Mouse (Mus musculus) lung, adult 18-20 months (tissue): ENCODE measurements around the gene Masp1.
A peak's percentile ranks its signal among the peaks of the same experiment; 100 is the strongest.

ENCODE experiments used
- DNase-seq, 2 experiments: peaks; one replicate each; pipeline ENCODE4 v3.0.0; 2022; ENCODE audit warnings: mixed read lengths in 2 of 2

Gene Masp1

DNA sequence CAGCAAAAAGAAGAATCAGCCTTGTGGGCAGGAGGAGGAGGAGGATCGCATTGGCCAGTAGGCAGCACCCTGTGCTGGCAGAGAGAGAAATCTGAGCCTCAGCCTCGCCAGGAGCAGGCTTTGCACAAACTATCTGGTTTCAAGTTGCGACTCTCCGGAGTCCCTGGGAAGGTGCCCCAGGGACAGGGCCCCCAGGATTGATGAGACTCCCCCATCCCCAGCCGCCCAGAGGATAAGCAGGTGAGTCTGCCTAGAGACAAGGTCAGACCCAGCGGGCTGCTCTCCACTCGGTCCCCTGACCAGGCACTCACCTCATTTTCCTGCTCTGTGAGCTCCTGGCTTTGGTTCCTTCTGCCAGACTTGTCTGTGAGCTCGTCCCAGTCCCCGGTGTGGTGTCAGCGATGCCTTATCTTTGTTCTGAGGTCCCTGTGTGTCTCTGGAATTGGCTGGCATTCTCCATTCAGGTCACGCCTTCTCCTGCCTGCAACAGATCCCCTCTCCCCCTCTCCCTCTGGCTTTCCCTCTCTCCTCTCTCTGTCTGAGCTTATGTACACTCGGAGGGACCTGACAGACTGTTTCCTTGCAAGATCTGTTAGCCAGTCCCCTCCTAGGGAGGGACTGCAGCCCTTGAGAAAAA is at the start of gene Masp1, which contains the start of gene Rtp4:
TSS of gene Masp1 (minus strand) at position 581 of the 637 bp plus-strand sequence.
TSS of gene Rtp4 (plus strand) at position 57 of the 637 bp plus-strand sequence.
- DNase-seq, result no peak

DNA sequence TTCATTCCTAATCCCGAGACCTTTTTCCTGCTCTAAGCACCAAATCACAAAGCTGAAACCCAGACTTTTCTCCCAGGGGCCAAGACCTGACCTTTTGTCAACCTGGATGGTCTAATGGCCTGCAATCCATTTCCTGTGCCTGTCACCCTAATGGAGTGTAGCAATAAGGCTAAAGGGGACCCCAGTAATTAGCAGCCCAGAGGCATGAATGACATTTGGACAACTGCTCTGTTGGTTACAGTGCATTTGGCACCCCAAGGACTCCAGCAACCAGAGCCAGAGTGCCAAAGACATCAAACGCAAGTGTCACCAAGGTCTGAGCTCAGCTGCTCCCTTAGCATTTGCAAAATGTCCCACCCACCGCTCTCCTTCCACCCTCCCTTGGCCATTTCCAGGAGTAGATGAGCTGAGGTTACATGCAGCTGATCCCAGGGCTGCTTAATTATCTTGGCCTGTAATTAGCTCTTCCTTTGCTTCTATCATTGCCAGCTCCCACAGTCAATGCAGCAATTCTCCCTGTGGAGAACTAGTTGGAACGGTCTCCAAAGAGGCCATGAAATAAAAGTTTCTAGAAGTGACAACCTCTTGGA is 47.8 kb upstream of the Masp1 start:
- no peak for DNase-seq

DNA sequence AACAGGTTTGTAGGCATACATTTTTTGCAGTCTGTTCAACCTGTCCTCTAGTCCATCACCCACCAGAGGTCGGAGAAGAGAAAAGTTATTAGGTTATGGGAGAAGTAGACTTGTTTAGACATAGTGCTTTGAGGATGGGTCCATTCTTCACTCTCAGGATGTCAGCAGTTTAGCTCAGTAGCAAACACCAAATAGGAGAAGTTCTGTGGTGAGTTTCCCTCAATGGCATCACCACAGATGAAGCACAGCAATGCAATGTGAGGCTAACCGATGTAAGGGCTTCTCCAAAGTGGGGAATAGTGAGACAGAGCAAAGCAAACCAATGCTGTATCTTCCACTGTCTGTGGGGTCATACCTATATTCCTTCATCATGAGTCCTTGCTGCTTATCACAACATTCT is 37.1 kb upstream of the Masp1 start:
- DNase-seq, result no peak

DNA sequence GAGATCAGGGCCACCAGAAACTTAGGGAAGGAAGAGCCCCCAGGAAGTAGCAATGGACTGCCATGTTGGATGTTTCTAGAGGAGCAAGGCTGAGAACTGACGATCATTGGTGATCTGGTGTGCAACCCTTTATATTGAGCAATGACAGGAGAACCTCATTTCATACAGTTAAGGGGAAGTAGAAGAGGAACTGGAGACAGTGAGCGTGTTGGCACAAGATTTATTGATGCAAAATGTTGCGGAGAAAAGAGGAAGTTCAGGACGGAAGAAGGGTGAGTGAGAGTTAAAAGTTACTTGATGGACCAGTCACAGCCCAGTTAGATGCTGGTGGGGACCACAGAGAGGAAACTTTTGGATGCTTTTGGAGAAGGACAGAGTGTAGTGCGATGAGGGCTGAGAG is 36.6 kb upstream of the Masp1 start:
- DNase-seq, result peak in 1 of 2 experiments; percentile 2

DNA sequence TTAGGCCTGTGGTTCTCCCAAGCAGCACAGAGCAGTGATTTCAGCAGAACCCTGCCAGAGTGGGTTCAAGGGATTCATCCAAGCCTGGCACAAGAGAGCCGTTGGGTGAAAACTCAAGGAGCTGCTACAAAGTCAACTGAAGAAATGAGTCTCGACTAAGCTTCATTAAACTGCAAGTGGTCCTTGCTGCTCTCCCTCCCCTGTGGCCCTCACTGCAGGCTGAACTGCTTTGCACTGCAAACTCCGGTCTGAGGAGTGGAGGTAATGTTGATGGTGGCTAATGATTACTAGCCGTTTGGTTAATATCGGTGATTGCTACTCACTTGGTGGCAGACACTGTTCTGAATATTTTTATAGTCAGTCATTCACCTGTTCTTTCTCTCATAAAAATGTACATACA is 34.1 kb upstream of the Masp1 start:
- no peak for DNase-seq

DNA sequence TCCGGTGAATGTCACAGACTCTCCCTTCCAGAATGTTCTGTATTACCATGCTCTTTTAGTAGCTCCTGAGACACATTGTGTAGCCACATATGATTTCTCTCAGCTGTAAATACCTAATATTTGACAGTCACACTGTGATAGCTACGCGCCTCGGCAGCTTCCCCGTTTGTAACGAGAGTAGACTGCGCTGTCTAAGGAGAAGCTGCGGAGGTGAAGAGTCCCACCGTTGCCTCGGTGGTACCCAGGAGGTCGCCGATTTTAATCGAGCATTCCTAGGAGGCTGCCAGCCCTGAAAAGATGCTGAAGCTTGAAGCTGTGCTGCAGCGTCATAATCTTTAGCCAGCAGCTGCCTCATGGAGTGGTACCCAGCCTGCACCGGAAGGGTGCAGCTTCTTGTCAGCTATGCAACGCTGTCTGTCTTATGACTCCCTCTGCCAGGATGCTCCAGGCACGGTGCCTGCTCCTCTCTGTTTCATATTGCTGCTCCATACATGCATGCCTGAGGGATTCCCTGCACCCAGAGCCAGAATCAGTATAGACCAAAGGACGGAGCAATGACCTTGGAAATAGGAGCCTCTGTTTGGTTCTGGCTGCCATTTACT is 30.5 kb upstream of the Masp1 start:
- DNase-seq, result no peak

DNA sequence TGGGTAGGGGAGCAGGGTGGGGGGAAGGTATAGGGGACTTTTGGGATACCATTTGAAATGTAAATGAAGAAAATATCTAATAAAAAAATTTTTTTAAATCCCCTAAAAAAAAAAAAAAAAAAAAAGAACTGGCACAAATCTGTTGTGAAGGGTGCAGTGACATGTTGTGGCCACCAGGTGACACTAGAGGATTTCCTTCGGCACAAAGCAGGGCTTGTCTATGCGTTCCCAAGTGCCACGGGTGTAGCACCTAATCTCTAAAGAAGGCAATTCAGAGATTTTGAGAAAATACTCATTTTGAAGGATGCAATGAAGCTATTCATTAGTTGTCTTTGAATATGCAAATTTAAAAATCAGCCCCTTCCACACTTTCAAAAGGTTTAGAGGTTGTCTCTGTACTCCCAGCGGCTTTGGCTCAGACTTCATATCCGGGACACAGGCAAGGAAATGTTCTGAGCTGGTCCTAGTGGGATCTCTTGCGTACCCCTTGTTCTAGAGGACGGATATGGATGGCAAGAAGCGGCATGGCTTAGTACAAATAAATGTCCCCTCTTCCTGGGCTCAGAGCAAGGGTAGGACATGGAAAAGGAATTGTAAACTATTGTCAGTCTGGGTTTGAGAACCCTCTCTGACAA is 29.8 kb upstream of the Masp1 start:
- peak; percentile 54 to 55 for DNase-seq

DNA sequence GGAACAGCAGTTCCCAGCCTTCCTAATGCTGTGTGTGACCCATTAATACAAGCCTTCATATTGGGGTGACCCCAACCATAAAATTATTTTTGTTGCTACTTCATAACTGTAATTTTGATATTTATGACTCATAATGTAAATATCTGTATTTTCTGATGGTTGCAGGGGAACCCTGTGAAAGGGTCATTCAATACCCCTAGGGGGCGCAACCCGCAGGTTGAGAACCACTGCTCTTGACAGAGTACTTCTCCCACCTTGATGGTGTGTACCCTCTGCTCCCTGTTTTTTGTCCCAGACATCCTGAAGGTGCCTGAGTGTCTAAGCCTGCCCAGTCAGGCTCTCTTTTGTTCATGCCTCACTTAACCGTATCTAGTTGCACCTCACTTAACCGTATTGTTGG is 27.2 kb upstream of the Masp1 start:
- no peak for DNase-seq

DNA sequence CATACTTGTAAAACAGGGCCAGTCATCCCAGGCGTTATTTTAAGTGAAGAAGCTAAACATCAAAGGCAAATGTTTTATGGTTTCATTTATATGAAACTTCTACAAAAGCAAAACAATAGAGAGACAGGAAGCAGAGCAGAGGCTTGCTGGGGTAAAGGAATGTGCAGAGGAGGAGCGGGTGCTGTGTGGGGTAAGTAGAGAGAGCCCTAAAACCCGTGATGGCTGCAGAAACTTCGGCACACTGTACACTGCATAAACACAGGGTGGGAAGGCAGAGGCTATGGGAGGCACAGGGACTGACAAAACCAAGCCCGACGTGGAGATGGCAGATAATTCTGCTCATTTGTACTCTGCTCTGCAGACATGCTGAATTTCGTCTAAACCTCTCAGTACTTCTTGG is 23.7 kb upstream of the Masp1 start:
- no peak for DNase-seq

DNA sequence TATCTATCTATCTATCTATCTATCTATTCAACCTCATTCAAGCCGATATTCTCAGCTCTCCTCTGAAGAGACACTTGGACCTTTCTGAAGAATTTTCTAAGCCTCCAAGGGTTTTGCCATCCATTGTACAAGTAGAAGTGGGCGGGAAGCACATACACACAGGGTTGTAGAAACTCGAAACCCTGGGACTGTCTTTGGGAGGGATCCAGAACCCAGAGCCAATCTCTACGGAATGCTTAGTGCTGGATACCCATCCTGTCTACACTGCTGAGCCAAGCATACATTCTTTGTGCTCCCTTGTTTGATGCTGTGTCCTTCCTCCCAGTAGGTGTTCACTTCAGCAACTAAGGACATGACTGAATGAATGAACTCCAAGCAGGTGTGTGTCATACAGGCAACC is 22.3 kb upstream of the Masp1 start:
- no peak for DNase-seq

DNA sequence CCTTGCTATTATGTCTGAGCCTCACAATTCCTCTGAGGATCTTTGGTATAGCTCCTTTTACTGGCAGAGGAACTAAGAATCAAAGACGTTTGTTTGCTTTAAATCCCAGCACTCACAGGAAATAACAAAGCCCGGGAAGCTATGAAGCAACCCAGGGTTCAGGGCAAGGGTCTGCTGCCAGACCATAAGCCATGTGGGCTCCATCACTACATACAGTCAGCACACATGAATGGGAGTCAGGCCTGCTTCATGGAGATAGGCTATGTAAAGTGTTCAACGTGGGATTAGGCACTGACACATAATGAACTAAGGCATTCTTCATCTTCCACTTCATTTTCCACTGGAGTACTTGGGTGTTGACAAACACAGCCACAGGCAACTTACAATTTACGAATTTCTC is 20.4 kb upstream of the Masp1 start:
- no peak for DNase-seq

DNA sequence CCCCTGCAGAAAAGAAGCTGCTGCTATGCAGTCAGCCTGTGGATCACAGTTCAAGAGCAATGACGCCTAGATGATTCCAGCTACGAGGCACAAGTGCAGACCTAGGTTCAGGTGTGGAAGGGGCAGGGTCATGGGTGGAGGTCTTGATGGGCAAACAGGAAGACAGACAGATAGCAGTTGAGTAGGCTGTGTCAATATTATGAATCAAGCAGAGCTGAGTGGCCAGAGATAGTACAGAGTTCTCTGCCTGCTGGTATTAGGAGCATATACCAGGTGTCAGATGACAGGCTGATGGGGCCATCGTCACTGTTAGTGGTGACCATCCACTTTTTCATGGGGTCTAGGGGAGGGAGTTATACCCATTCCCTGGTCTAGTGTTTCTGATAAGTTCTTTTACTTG is 13.1 kb upstream of the Masp1 start:
- no peak for DNase-seq

DNA sequence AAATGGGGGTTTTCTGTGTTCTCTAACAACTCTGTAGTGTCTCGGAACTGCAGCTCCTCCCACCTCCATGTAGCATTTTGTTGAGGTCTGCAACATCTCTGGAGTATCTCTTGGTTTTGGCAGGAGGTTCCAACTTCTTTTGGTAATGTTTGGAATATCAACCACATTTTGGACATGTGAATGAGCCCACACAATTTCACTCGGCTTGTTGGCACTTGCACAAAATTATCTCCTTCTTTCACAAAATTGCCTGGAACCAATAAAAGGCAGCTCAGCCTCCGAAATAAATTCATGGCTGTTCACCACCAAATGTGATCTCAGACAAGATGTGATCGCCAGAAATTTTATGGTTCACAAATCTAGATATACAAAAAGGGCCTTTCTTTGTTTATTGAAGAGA is 8.6 kb upstream of the Masp1 start:
- no peak for DNase-seq

DNA sequence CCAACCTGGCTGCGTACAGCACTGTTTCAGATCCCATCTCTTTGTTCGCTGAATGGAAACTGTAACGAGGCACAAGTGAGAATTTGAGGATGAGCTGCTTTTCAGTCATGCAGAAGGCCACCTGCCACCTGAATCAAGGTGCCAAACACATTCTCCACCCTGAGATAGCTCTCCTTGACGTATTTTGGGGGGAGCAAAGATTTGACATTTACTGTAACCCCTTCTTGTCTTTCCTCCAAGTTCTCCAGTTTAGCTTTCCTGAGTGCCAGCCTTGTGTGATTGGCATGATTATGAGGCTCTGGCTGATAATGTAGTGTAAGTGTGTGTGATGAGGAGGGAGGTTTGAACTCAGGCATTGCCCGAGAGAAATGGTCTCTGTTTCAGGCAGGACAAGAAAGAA is 1.5 kb upstream of the Masp1 start:
- no peak for DNase-seq

DNA sequence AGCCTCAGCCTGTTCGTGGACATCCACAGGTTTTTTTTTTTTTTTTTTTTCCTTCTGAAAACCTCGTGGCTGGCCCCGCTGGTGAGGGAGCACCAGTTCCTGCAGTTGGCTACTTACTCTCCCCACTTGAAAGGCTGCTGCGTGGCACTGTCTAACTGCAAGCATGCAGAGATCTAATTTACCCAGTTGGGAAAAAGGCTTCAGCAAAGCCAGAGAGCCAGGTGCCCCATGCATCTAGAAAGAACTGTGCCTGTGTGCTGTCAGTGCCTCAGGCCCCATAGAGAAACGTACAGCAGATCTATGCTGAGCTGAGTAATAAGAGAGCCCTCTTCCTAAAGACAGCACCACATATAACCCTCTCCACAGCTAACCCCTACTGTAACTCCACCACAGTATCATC is 477 bp upstream of the Masp1 start:
- DNase-seq, result no peak

DNA sequence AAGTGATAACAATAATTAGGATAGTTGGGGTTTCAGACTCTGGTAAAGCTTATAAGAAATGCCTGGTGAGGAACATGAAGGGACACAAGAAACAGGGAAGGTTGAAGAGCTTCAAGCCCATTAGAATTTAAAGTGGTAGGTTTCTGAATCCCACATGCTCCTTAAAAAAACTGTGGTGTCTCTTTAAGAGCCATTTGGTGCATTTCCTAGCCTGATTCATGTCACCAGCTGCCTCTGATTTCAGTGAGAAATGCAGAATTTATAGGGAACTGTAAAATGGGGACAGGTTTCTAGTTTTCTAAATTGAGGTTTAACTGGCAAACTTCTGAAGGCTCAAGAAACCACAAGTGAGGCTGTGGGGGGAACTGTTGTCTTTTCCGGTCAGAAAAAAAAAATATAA is 844 bp downstream of the Masp1 start:
- DNase-seq, result no peak

DNA sequence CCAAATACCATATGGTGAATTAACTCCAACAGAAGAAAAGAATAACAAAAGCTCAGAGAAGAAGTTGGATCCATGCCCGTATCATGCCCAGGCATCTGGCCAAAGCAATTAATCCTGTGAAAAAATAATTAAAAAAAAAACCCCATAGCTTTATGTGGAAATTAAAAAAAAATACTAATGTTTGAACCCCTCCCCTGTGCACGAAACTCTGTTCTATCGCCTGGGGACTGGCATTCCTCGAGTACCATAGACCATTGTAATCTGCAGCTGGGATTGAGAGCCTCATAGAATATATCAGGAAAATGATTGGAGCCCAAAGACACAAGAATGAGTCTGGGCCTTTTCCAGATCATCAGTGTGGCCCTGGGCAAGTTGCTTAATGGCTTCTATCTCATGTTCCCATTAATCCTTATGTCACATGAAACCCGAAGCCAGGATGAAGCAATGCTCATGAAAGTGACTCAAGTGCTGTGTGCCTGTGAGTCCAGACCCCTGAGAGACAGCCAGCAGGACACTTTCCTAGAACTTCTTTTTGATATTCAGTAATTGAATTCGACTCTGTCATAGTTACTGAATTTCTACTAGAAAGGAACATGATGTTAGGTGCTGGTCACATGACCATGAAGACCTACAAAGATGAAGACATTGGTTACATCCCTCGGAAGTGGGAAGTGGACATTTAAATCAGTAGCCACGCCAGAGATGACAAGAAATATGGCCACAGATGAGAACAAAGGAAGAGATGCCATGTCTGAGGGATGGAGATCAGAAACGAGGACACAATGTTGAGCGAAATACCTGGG is 1.8 kb downstream of the Masp1 start:
- DNase-seq, result peak in 1 of 2 experiments; percentile 20

DNA sequence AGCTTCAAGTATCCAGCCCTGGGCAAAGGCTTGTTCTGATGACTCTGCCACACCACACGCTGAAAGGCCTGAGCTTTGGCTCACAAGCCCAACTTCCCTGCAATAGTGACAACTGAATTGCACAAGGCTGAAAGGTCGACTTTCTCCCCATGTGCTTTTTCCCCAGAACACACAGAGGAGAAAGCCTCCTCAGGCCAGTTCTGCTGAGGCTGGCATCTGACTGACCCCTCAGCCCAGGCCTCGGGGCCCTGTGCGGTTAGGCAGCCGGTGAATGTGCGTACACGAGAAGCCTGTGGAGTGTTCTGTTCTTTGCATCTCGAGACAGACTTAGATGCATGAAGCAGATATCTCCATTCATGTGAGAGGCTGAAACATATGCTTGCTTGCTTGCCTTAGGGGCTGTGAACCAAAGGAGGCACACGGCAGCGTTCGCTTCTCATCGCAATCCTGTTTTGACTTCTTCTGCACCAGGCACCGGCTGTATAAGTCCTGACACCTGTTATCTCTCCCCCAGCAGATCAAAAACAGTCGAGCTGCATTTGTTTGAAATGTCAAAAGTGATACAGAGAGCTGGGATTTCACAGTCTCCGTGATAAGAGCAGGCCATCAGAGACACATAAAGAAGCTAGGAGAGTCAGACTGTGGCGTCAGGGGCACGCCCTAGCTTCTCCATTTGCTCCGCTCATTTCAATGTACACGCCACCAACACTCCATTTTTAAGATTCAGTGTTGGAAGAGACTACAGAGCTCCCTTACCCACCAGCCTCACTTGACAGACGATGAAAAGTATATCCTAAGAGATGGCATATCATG is 2.7 kb downstream of the Masp1 start:
- DNase-seq, result no peak

DNA sequence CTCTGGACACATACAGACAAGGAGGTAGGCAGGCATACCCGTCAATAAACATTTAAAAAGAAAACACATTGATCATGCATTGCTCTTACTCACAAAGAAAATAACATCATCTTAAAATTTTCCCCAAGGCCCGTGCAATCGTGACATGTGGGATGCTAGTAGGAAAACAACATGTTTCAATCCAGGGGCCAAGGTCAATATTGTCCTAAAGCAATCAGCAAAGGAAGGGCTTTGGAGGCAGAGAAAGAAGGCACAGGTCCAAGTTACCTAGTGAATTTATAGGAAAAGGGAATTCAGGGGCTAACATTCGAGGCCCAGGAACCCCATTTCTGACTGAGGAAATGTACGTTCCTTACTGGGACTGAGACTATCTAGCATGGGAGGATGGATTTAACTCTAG is 3.4 kb downstream of the Masp1 start:
- DNase-seq, result no peak

DNA sequence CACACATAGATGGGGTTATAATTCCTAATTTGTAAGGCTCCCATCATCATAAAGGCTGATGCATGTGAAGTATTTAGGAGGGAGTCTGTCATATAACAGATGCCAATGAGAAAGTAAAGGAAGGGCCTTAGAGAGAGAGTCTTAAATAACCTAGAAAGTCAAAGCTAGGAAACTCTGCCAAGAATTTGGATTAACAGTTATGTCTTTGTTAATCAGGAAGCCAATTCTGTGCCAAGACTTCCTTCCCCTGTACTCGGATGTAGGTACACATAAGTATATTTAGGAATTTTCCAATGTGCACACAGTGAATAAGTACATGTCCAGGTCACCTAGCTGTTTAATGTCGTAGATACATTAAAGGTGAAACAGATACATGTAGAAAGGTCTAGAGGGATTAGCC is 4.0 kb downstream of the Masp1 start:
- DNase-seq, result no peak

DNA sequence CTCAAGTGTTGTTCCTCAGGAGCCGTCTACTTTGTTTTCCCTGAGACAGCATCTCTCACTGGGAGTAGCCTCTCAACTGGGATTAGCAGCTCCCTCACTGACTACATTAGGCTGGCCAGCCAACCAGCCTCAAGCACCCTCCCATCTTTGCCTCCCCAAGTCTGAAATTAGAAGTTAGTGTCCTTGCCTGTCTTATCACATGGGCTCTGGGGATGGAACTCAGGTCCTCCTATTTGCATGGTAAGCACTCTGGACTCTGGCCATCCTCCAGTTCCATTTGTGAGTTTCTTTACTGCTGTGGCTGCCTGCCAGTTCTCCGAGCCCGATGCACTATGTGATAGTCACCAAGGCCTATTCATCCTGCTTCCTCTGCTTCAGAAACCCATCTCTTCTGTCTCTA is 4.8 kb downstream of the Masp1 start:
- peak in 1 of 2 experiments; percentile 43 for DNase-seq

DNA sequence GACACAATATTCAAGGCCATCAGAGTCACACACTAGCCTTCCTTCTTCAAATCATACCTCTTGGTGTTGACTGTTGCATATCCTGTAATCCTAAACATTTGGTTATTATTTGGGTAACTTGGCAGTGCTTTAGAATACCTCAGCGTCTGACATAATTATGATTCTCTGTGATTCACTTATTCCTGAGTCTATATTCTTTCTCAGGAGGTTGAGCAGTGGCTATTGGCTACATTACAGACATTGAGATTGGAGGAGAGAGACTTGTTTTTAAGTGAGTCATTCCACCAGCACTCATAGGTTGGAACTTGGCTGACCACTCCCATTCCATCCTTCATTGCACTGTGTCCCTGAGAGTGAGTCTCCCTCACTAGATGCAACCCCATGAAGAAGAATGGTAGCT is 7.2 kb downstream of the Masp1 start:
- DNase-seq, result no peak
